Mouse (Mus musculus) midbrain, embryonic 12.5 days (tissue): Measurements from ENCODE around the gene Lrig2. TPM values are rescaled to one million over a fixed set of nuclear protein-coding genes. Genes with fewer than 3 reads are reported as not detected.

Experiments used
- ATAC-seq: fragments of 200-750 bp; cut with Nextera tagmentation; 2 replicates; pipeline ENCODE4 v1.8.0; 2017; ENCODE audit warnings: low read depth, moderate TSS enrichment, moderate library complexity; ENCODE audit not compliant: low FRiP score
- H3K27ac ChIP-seq: fragments of 300-500 bp; sonication (generic); replicated peaks from 2 replicates; pipeline ENCODE4 v1.5.1; 2016; ENCODE audit warnings: mild to moderate bottlenecking
- H3K27me3 ChIP-seq: fragments of 300-500 bp; sonication (generic); 2 replicates; pipeline ENCODE4 v1.6.1; 2016; ENCODE audit warnings: mild to moderate bottlenecking
- H3K36me3 ChIP-seq: fragments of 300-500 bp; sonication (generic); 2 replicates; pipeline ENCODE4 v1.6.1; 2016
- H3K4me1 ChIP-seq: fragments of 300-500 bp; sonication (generic); 2 replicates; pipeline ENCODE4 v1.6.1; 2016
- H3K4me2 ChIP-seq: fragments of 300-500 bp; sonication (generic); replicated peaks from 2 replicates; pipeline ENCODE4 v1.6.1; 2016; ENCODE audit warnings: mild to moderate bottlenecking, moderate library complexity
- H3K4me3 ChIP-seq: fragments of 300-500 bp; sonication (generic); 2 replicates; pipeline ENCODE4 v1.5.1; 2016; ENCODE audit warnings: mild to moderate bottlenecking
- H3K9ac ChIP-seq: fragments of 300-500 bp; sonication (generic); replicated peaks from 2 replicates; pipeline ENCODE4 v1.6.1; 2016; ENCODE audit warnings: mild to moderate bottlenecking, moderate library complexity
- H3K9me3 ChIP-seq: fragments of 300-500 bp; sonication (generic); 2 replicates; pipeline ENCODE4 v1.6.1; 2016; ENCODE audit warnings: mild to moderate bottlenecking
- WGBS: fragments of 180-500 bp; shearing (Covaris S2); methylation state at CpG from one replicate; pipeline ENCODE4 v1.1.7; 2016; 5-methylcytosine and 5-hydroxymethylcytosine counted together
- polyA plus RNA-seq: library from polyadenylated mRNA; unstranded; fragments of >200 nt; fragmentation: Nextera tagmentation; extraction: Ambion mirVana; gene quantifications from 2 replicates; pipeline ENCODE4 v1.2.1, GENCODE M21; 2016

The Lrig2 gene
- polyA plus RNA-seq, 1 experiment from 2014 or later: 31.3 TPM

GRCm38 (mm10) chr3:104385587-104385986, 126.1 kb downstream of the Lrig2 start:
- Histone ChIP-seq H3K27me3 (no peaks in the 10 kb centered on the region), H3K4me2 (no peak overlapping the region), H3K36me3 (no peaks in the 10 kb centered on the region), H3K27ac (no peak overlapping the region), H3K4me1 (no peaks in the 10 kb centered on the region), H3K4me3 (no peak overlapping the region), H3K9me3 (no peaks in the 10 kb centered on the region), H3K9ac (no peak overlapping the region)
- no peak for ATAC-seq
- 91% methylated on average over 8 of the region's 8 CpGs for WGBS

GRCm38 (mm10) chr3:104383681-104384341, 127.9 kb downstream of the Lrig2 start:
- H3K27ac ChIP-seq: no peak overlapping the region; the same call in 1 of the 2 replicates
- H3K4me1 ChIP-seq: no peaks in the 10 kb centered on the region
- WGBS: 58% methylated on average over 9 of the region's 9 CpGs
- no peaks in the 10 kb centered on the region for H3K9me3 ChIP-seq
- ATAC-seq: no peak
- no peak overlapping the region for H3K9ac ChIP-seq
- H3K4me3 ChIP-seq: no peak overlapping the region
- H3K36me3 ChIP-seq: no peaks in the 10 kb centered on the region
- H3K4me2 ChIP-seq: no peak overlapping the region
- H3K27me3 ChIP-seq: no peaks in the 10 kb centered on the region

- Histone ChIP-seq H3K4me2 (no peak overlapping the region), H3K36me3 (no peaks in the 10 kb centered on the region), H3K9ac (no peak overlapping the region), H3K27ac (no peak overlapping the region), H3K9me3 (no peaks in the 10 kb centered on the region), H3K4me1 (no peaks in the 10 kb centered on the region), H3K27me3 (no peaks in the 10 kb centered on the region), H3K4me3 (no peak overlapping the region)
- 68% methylated on average over 3 of the region's 3 CpGs for WGBS
- no peak for ATAC-seq
These were observed 133.5 kb downstream of the Lrig2 start for GRCm38 (mm10) chr3:104378228-104378627.

- WGBS: 80% methylated on average over 8 of the region's 8 CpGs
- H3K9ac ChIP-seq: no peak overlapping the region
- ATAC-seq: no peak
- H3K36me3 ChIP-seq: no peaks in the 10 kb centered on the region
- no peaks in the 10 kb centered on the region for H3K4me1 ChIP-seq
- H3K4me3 ChIP-seq: no peak overlapping the region
- no peaks in the 10 kb centered on the region for H3K27me3 ChIP-seq
- H3K4me2 ChIP-seq: no peak overlapping the region
- H3K9me3 ChIP-seq: no peaks in the 10 kb centered on the region
- no peak overlapping the region for H3K27ac ChIP-seq
These were observed 137.8 kb downstream of the Lrig2 start for GRCm38 (mm10) chr3:104373907-104374306.

- WGBS: 85% methylated on average over 2 of the region's 2 CpGs
- ATAC-seq: no peak
- Histone ChIP-seq H3K9ac (no peak overlapping the region), H3K36me3 (no peaks in the 10 kb centered on the region), H3K27ac (no peak overlapping the region), H3K4me3 (no peak overlapping the region), H3K4me1 (no peaks in the 10 kb centered on the region), H3K4me2 (no peak overlapping the region), H3K27me3 (no peaks in the 10 kb centered on the region), H3K9me3 (no peaks in the 10 kb centered on the region)
These were observed 139.3 kb downstream of the Lrig2 start for GRCm38 (mm10) chr3:104372374-104372773.

- H3K36me3 ChIP-seq: no peaks in the 10 kb centered on the region
- H3K4me1 ChIP-seq: no peaks in the 10 kb centered on the region
- H3K9ac ChIP-seq: no peak overlapping the region
- WGBS: 88% methylated on average over 2 of the region's 2 CpGs
- H3K27ac ChIP-seq: no peak overlapping the region
- ATAC-seq: no peak
- H3K27me3 ChIP-seq: no peaks in the 10 kb centered on the region
- H3K4me3 ChIP-seq: no peak overlapping the region
- H3K9me3 ChIP-seq: no peaks in the 10 kb centered on the region
- H3K4me2 ChIP-seq: no peak overlapping the region
These were observed 143.8 kb downstream of the Lrig2 start for GRCm38 (mm10) chr3:104367912-104368311.

- H3K4me1 ChIP-seq: no peaks in the 10 kb centered on the region
- ATAC-seq: no peak
- no peak overlapping the region for H3K9ac ChIP-seq
- H3K27ac ChIP-seq: no peak overlapping the region
- no peak overlapping the region for H3K4me2 ChIP-seq
- no peaks in the 10 kb centered on the region for H3K36me3 ChIP-seq
- no peak overlapping the region for H3K4me3 ChIP-seq
- WGBS: 91% methylated on average over 8 of the region's 8 CpGs
- no peaks in the 10 kb centered on the region for H3K9me3 ChIP-seq
- no peaks in the 10 kb centered on the region for H3K27me3 ChIP-seq
These were observed 149.9 kb downstream of the Lrig2 start for GRCm38 (mm10) chr3:104361814-104362213.

- 76% methylated on average over 5 of the region's 5 CpGs for WGBS
- no peaks in the 10 kb centered on the region for H3K9me3 ChIP-seq
- no peak overlapping the region for H3K4me3 ChIP-seq
- no peak for ATAC-seq
- H3K9ac ChIP-seq: no peak overlapping the region
- H3K4me1 ChIP-seq: no peaks in the 10 kb centered on the region
- no peaks in the 10 kb centered on the region for H3K36me3 ChIP-seq
- H3K27ac ChIP-seq: no peak overlapping the region
- H3K27me3 ChIP-seq: no peaks in the 10 kb centered on the region
- no peak overlapping the region for H3K4me2 ChIP-seq
These were observed 151.4 kb downstream of the Lrig2 start for GRCm38 (mm10) chr3:104360325-104360724.

GRCm38 (mm10) chr3:104359225-104360135, 152.2 kb downstream of the Lrig2 start:
- Histone ChIP-seq H3K27me3 (no peaks in the 10 kb centered on the region), H3K9me3 (no peaks in the 10 kb centered on the region), H3K4me1 (no peaks in the 10 kb centered on the region), H3K4me2 (no peak overlapping the region), H3K36me3 (no peaks in the 10 kb centered on the region), H3K4me3 (no peak overlapping the region), H3K27ac (no peak overlapping the region), H3K9ac (no peak overlapping the region)
- no peak for ATAC-seq
- 74% methylated on average over 8 of the region's 8 CpGs for WGBS

GRCm38 (mm10) chr3:104358747-104359146, 153.0 kb downstream of the Lrig2 start:
- no peak overlapping the region for H3K4me3 ChIP-seq
- H3K9me3 ChIP-seq: no peaks in the 10 kb centered on the region
- no peak overlapping the region for H3K27ac ChIP-seq
- H3K36me3 ChIP-seq: no peaks in the 10 kb centered on the region
- H3K4me1 ChIP-seq: no peaks in the 10 kb centered on the region; the same call in 1 of the 2 replicates
- no peak for ATAC-seq
- no peak overlapping the region for H3K4me2 ChIP-seq
- 73% methylated on average over 5 of the region's 5 CpGs for WGBS
- no peak overlapping the region for H3K9ac ChIP-seq
- H3K27me3 ChIP-seq: no peaks in the 10 kb centered on the region

- H3K27me3 ChIP-seq: no peaks in the 10 kb centered on the region
- H3K27ac ChIP-seq: no peak overlapping the region
- H3K9me3 ChIP-seq: no peaks in the 10 kb centered on the region
- no peak overlapping the region for H3K4me2 ChIP-seq
- WGBS: 99% methylated on average over 5 of the region's 5 CpGs
- H3K4me1 ChIP-seq: peaks cover 9% of the 10 kb centered on the region; the same call in 1 of the 2 replicates
- no peak overlapping the region for H3K9ac ChIP-seq
- ATAC-seq: no peak
- no peaks in the 10 kb centered on the region for H3K36me3 ChIP-seq
- no peak overlapping the region for H3K4me3 ChIP-seq
These were observed 155.6 kb downstream of the Lrig2 start for GRCm38 (mm10) chr3:104356106-104356505.

- Histone ChIP-seq H3K4me2 (no peak overlapping the region), H3K4me3 (no peak overlapping the region), H3K4me1 (peaks cover 20% of the 10 kb centered on the region; the same call in 1 of the 2 replicates), H3K27me3 (no peaks in the 10 kb centered on the region), H3K9ac (no peak overlapping the region), H3K9me3 (no peaks in the 10 kb centered on the region), H3K36me3 (no peaks in the 10 kb centered on the region), H3K27ac (no peak overlapping the region)
- 46% methylated on average over 3 of the region's 3 CpGs for WGBS
- ATAC-seq: no peak
These were observed 157.8 kb downstream of the Lrig2 start for GRCm38 (mm10) chr3:104353884-104354283.
